Mouse (Mus musculus) erythroblast, embryonic 14.5 days (primary cell): ENCODE results near the gene Stard3.

Experiments used
- GATA1 ChIP-seq: IDR thresholded peaks from 2 replicates; pipeline ENCODE4 v1.6.1; 2012; ENCODE audit warnings: low read length, inconsistent platforms, mixed read lengths
- TAL1 ChIP-seq: IDR thresholded peaks from 3 replicates; pipeline ENCODE4 v1.6.1; 2012; ENCODE audit warnings: low read length, inconsistent platforms, mixed read lengths

DNA sequence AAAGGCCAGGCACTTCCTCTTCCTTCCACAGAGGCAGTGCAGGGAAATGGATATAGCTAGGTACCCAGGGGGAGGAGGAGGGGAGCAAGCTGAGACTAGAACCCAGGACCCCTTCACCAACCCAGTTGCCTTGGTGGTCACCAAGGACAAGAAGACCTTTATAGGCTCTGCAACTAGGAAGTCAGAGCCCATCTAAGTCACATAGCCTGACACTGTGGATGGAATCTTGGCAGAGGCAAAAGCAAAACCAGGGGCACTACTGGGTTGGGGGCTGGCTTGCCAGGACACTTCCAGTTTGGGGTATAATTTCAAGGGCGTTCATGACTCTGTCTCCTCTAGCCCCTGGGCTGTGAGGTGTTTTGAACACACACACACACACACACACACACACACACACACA is 26.8 kb upstream of the Stard3 start:
- TF ChIP-seq TAL1 (no peak), GATA1 (no peak)
